Mouse (Mus musculus) thymus, postnatal 36 days (tissue): Measurements from ENCODE around the gene Nexn.
"Not testable (repeated sequence)": the region's sequence is repeated elsewhere in the genome, so short reads cannot be mapped to it uniquely, and the experiment has no call there.

Experiments used
- DNase-seq, 2 experiments: peaks; one replicate each; pipeline ENCODE4 v3.0.0; 2022; ENCODE audit warnings: mixed read lengths in 2 of 2

The Nexn gene

GRCm38 (mm10) chr3:152266036-152266421 lies at the start of gene Nexn:
Gene Nexn, minus strand, starts transcription at chr3:152266350.
- DNase-seq: no peak

GRCm38 (mm10) chr3:152315613-152316012 lies 49.5 kb upstream of the Nexn start:
- DNase-seq: peak; percentile 74 to 75

GRCm38 (mm10) chr3:152314666-152315065 lies 48.5 kb upstream of the Nexn start:
- DNase-seq: not testable (repeated sequence)

- DNase-seq: no peak
These were observed 43.1 kb upstream of the Nexn start for GRCm38 (mm10) chr3:152309250-152309645.

GRCm38 (mm10) chr3:152308485-152309249 lies 42.5 kb upstream of the Nexn start:
- DNase-seq: no peak

- no peak for DNase-seq
These were observed 39.8 kb upstream of the Nexn start for GRCm38 (mm10) chr3:152305971-152306370.

- no peak for DNase-seq
These were observed 38.9 kb upstream of the Nexn start for GRCm38 (mm10) chr3:152305080-152305479.

- DNase-seq: no peak
These were observed 38.1 kb upstream of the Nexn start for GRCm38 (mm10) chr3:152304093-152304815.

- DNase-seq: no peak
These were observed 36.8 kb upstream of the Nexn start for GRCm38 (mm10) chr3:152302991-152303390.

- DNase-seq: no peak
These were observed 34.5 kb upstream of the Nexn start for GRCm38 (mm10) chr3:152300376-152301337.

- DNase-seq: no peak
These were observed 29.7 kb upstream of the Nexn start for GRCm38 (mm10) chr3:152295896-152296295.

- no peak for DNase-seq
These were observed 28.2 kb upstream of the Nexn start for GRCm38 (mm10) chr3:152294400-152294799.

- DNase-seq: no peak
These were observed 27.5 kb upstream of the Nexn start for GRCm38 (mm10) chr3:152293530-152294181.

- no peak for DNase-seq
These were observed 25.7 kb upstream of the Nexn start for GRCm38 (mm10) chr3:152291895-152292294.

- no peak for DNase-seq
These were observed 24.1 kb upstream of the Nexn start for GRCm38 (mm10) chr3:152290175-152290798.

GRCm38 (mm10) chr3:152288740-152289139 lies 22.6 kb upstream of the Nexn start:
- DNase-seq: no peak

GRCm38 (mm10) chr3:152288276-152288675 lies 22.1 kb upstream of the Nexn start:
- DNase-seq: no peak

GRCm38 (mm10) chr3:152287810-152288209 lies 21.7 kb upstream of the Nexn start:
- no peak for DNase-seq

- DNase-seq: no peak
These were observed 18.6 kb upstream of the Nexn start for GRCm38 (mm10) chr3:152284759-152285158.

- no peak for DNase-seq
These were observed 18.2 kb upstream of the Nexn start for GRCm38 (mm10) chr3:152284306-152284705.

GRCm38 (mm10) chr3:152282126-152282525 lies 16.0 kb upstream of the Nexn start:
- no peak for DNase-seq

GRCm38 (mm10) chr3:152278431-152278830 lies 12.3 kb upstream of the Nexn start:
- DNase-seq: no peak
